Mouse (Mus musculus): ENCODE measurements at regions not wholly inside any gene's neighbourhood (a gene's known extent, or its start where the extent isn't known, plus 50 kb on each side); places are given as distances from the start of the nearest gene placed in this dataset.
"Not testable (repeated sequence)": the region's sequence is repeated elsewhere in the genome, so short reads cannot be mapped to it uniquely, and the experiment has no call there.

DNA sequence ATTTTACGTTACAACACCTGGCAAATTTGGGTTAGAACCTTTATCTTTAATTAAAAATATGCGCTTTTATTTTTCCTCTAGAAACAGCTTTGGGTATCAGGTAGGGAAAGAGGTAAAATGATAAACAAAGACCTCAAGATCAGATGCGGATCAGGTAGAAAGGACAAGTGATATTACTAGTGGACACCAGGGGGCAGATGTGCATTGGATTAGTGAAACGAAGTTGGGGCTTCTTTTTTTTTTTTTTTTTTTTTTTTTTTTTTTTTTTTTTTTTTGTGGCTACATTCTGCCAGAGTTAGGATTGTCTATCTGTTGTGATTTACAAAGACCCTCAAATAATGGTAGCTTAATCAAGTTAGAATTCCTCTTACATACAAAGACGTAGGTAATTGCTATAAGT lies 153.8 kb downstream of the Cd109 start:
- H3K4me3 ChIP-seq: no peak overlapping the region
- 38% methylated on average over 5 of the region's 5 CpGs for WGBS
- no peaks in the 10 kb centered on the region for H3K36me3 ChIP-seq
- no peaks in the 10 kb centered on the region for H3K27me3 ChIP-seq (ENCODE audit: low read depth, poor library complexity, severe bottlenecking)
- H3K9me3 ChIP-seq (replicated peaks): no peaks in the 10 kb centered on the region
- DNase-seq (ENCODE audit: low spot score): no peak
- no peaks in the 10 kb centered on the region for H3K4me1 ChIP-seq
- H3K27ac ChIP-seq (replicated peaks): no peak overlapping the region

DNA sequence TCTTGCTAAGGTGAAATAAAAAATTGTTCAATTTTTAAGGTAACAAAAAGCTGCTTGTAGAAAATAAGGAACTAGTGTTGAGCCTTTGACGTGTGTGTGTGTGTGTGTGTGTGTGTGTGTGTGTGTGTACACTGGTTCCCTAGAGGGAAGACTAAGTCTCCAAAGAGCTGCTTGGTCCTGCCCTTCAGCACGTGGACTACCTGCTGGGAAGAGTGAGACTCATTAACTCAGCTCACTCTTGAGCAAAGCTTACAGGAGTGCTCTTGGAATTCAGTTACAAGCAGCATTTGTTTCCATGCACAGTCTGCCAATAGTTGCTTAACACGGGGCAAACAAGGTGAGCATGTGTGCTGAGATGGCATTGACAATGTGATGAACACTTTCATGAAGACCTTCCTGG lies 158.6 kb downstream of the Cd109 start:
- Histone ChIP-seq H3K4me1 (no peaks in the 10 kb centered on the region), H3K27me3 (ENCODE audit: low read depth, poor library complexity, severe bottlenecking) (no peaks in the 10 kb centered on the region), H3K9me3 (replicated peaks) (no peaks in the 10 kb centered on the region), H3K27ac (replicated peaks) (no peak overlapping the region), H3K36me3 (no peaks in the 10 kb centered on the region), H3K4me3 (no peak overlapping the region)
- WGBS: 64% methylated on average over 3 of the region's 3 CpGs
- DNase-seq (ENCODE audit: low spot score): no peak

- WGBS: 14% methylated on average over 5 of the region's 5 CpGs
These were observed 160.1 kb downstream of the Cd109 start for GRCm38 (mm10) chr9:78775462-78775861.

GRCm38 (mm10) chr9:78780595-78780994 lies 165.2 kb downstream of the Cd109 start:
- Histone ChIP-seq H3K4me1 (no peaks in the 10 kb centered on the region), H3K4me3 (no peak overlapping the region), H3K9me3 (replicated peaks) (no peaks in the 10 kb centered on the region), H3K27me3 (ENCODE audit: low read depth, poor library complexity, severe bottlenecking) (no peaks in the 10 kb centered on the region), H3K36me3 (no peaks in the 10 kb centered on the region), H3K27ac (replicated peaks) (no peak overlapping the region)
- WGBS: 88% methylated on average over 4 of the region's 4 CpGs
- no peak for DNase-seq (ENCODE audit: low spot score)

More at GRCm38 (mm10) chr9:78775462-78775861, 160.1 kb downstream of the Cd109 start:
- Histone ChIP-seq H3K4me3 (no peak overlapping the region), H3K4me1 (no peaks in the 10 kb centered on the region), H3K27ac (replicated peaks) (no peak overlapping the region), H3K36me3 (no peaks in the 10 kb centered on the region), H3K27me3 (ENCODE audit: low read depth, poor library complexity, severe bottlenecking) (no peaks in the 10 kb centered on the region), H3K9me3 (replicated peaks) (no peaks in the 10 kb centered on the region)
- peak; percentile 26 for DNase-seq (ENCODE audit: low spot score)

DNA sequence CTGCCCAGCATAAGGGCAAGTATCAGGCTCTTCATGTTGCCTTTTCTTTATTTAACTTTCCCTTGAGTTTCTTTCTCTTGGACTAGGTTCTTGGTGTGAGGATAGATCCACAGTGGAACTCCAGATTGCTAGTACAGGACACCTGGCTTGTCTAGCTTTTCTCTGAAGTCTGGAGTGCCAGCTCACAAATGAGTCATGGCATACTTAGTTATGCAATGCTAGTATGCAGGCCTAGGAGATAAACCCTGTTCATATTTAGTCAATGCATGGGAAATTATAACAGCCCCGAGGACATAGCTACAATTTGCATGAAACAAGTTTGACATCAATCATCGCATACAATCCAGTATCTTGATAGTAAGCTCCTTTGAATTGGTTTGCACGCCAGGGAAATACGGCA lies 167.0 kb downstream of the Cd109 start:
- Histone ChIP-seq H3K27me3 (ENCODE audit: low read depth, poor library complexity, severe bottlenecking) (no peaks in the 10 kb centered on the region), H3K9me3 (replicated peaks) (no peaks in the 10 kb centered on the region), H3K27ac (replicated peaks) (no peak overlapping the region), H3K36me3 (no peaks in the 10 kb centered on the region), H3K4me1 (no peaks in the 10 kb centered on the region), H3K4me3 (no peak overlapping the region)
- no peak for DNase-seq (ENCODE audit: low spot score)
- 90% methylated on average over 4 of the region's 4 CpGs for WGBS

GRCm38 (mm10) chr9:78782860-78783259 lies 167.5 kb downstream of the Cd109 start:
- no peaks in the 10 kb centered on the region for H3K4me1 ChIP-seq
- WGBS: 79% methylated on average over 8 of the region's 8 CpGs

DNA sequence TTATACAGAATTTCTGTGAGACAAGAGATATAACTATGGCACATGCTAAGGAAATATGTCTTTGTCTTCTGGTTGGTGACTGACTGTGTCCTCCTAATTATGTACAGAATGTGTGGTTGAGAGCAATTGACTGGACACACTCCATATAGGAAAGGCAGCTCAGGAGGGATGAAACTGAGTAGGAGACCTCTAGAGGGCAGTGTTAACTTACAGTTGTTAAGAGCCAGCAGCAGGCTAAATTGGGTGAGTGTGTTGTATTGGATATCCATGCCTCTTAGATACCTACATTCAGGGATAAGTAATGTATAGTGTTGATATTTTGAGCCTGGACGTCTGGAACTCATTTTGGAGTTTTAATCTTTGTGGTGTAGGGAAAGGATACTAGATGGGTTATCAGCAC lies 172.5 kb downstream of the Cd109 start:
- H3K36me3 ChIP-seq: no peaks in the 10 kb centered on the region
- H3K4me3 ChIP-seq: no peak overlapping the region
- H3K4me1 ChIP-seq: no peaks in the 10 kb centered on the region
- no peaks in the 10 kb centered on the region for H3K9me3 ChIP-seq (replicated peaks)
- peak; percentile 18 for DNase-seq (ENCODE audit: low spot score)
- WGBS: 17% methylated on average over 1 of the region's 1 CpGs
- H3K27ac ChIP-seq (replicated peaks): no peak overlapping the region
- H3K27me3 ChIP-seq (ENCODE audit: low read depth, poor library complexity, severe bottlenecking): no peaks in the 10 kb centered on the region

More at GRCm38 (mm10) chr9:78782860-78783259, 167.5 kb downstream of the Cd109 start:
- Histone ChIP-seq H3K27me3 (ENCODE audit: low read depth, poor library complexity, severe bottlenecking) (no peaks in the 10 kb centered on the region), H3K36me3 (no peaks in the 10 kb centered on the region), H3K27ac (replicated peaks) (no peak overlapping the region), H3K9me3 (replicated peaks) (no peaks in the 10 kb centered on the region), H3K4me3 (no peak overlapping the region)
- DNase-seq (ENCODE audit: low spot score): no peak

- no peak overlapping the region for H3K4me3 ChIP-seq
- H3K4me1 ChIP-seq: no peaks in the 10 kb centered on the region
- no peaks in the 10 kb centered on the region for H3K27me3 ChIP-seq (ENCODE audit: low read depth, poor library complexity, severe bottlenecking)
- H3K9me3 ChIP-seq (replicated peaks): no peaks in the 10 kb centered on the region
- H3K36me3 ChIP-seq: no peaks in the 10 kb centered on the region
- no peak for DNase-seq (ENCODE audit: low spot score)
- H3K27ac ChIP-seq (replicated peaks): no peak overlapping the region
These were observed 174.4 kb downstream of the Cd109 start for GRCm38 (mm10) chr9:78789703-78790102.

- Histone ChIP-seq H3K9me3 (replicated peaks) (no peaks in the 10 kb centered on the region), H3K4me1 (no peaks in the 10 kb centered on the region), H3K36me3 (no peaks in the 10 kb centered on the region), H3K27ac (replicated peaks) (no peak overlapping the region), H3K27me3 (ENCODE audit: low read depth, poor library complexity, severe bottlenecking) (no peaks in the 10 kb centered on the region), H3K4me3 (no peak overlapping the region)
- WGBS: 86% methylated on average over 2 of the region's 2 CpGs
- no peak for DNase-seq (ENCODE audit: low spot score)
These were observed 174.8 kb downstream of the Cd109 start for GRCm38 (mm10) chr9:78790155-78790554.

GRCm38 (mm10) chr9:78795801-78796200 lies 180.5 kb downstream of the Cd109 start:
- whole genome bisulfite sequencing: 86% methylated on average over 1 of the region's 1 CpGs

GRCm38 (mm10) chr9:78817221-78817620 lies 201.9 kb downstream of the Cd109 start:
- Histone ChIP-seq H3K27ac (replicated peaks) (no peak overlapping the region), H3K4me1 (peaks cover 3% of the 10 kb centered on the region), H3K27me3 (ENCODE audit: low read depth, poor library complexity, severe bottlenecking) (peaks cover 4% of the 10 kb centered on the region; the same call in 1 of the 2 replicates), H3K9me3 (replicated peaks) (no peaks in the 10 kb centered on the region), H3K36me3 (no peaks in the 10 kb centered on the region), H3K4me3 (no peak overlapping the region)
- DNase-seq (ENCODE audit: low spot score): no peak
- 77% methylated on average over 4 of the region's 4 CpGs for WGBS

More at GRCm38 (mm10) chr9:78795801-78796200, 180.5 kb downstream of the Cd109 start:
- no peaks in the 10 kb centered on the region for H3K4me1 ChIP-seq
- H3K27ac ChIP-seq (replicated peaks): no peak overlapping the region
- H3K27me3 ChIP-seq (ENCODE audit: low read depth, poor library complexity, severe bottlenecking): no peaks in the 10 kb centered on the region
- no peaks in the 10 kb centered on the region for H3K9me3 ChIP-seq (replicated peaks)
- H3K36me3 ChIP-seq: no peaks in the 10 kb centered on the region
- DNase-seq (ENCODE audit: low spot score): no peak
- H3K4me3 ChIP-seq: no peak overlapping the region

GRCm38 (mm10) chr9:78821554-78822212 lies 206.3 kb downstream of the Cd109 start:
- H3K9me3 ChIP-seq (replicated peaks); H3K36me3 ChIP-seq; H3K27me3 ChIP-seq (ENCODE audit: low read depth, poor library complexity, severe bottlenecking); H3K4me1 ChIP-seq; H3K27ac ChIP-seq (replicated peaks): not testable (repeated sequence)
- peak; percentile 25 for DNase-seq (ENCODE audit: low spot score)
- WGBS: 12% methylated on average over 51 of the region's 52 CpGs
- H3K4me3 ChIP-seq: peak overlapping the region; percentile 47

DNA sequence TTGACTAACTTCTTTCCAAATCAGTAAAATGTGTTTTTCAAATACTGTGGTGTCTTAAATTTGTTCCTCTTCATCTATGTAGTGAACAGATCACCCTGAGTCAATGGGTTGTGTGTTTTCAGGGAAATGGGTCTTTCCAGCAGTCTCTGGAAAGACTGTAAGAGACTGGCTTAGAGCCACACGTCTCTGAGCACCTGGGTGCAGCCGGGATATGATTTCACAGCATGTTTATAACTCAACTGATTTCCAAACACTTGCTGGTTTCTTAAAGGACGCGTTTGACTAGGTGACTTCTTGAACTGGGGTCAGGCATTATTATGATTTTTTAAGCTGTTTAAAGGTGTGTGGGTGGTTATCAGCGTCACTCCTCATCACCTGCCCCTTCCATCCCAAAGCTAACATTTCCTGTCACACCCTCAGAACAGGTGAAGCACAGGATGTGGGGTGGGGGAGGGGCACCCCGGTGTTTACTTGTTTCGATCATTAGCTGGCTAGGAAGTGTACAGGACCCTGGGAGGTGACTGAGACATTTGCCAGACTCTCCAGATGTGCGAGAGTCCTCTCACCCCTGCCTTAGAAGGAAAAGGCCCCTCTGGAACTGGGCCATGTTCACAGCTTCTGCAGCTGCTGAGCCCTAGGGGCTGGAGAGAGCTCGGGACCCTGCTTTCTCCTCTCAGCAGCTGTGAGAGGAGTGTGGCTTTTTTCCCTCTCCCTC lies 229.8 kb downstream of the Cd109 start:
- no peak overlapping the region for H3K27ac ChIP-seq (replicated peaks)

More for the DNA sequence above, 229.8 kb downstream of the Cd109 start:
- no peak for DNase-seq (ENCODE audit: low spot score)
- H3K4me3 ChIP-seq: no peak overlapping the region
- H3K36me3 ChIP-seq: no peaks in the 10 kb centered on the region
- no peaks in the 10 kb centered on the region for H3K9me3 ChIP-seq (replicated peaks)
- no peaks in the 10 kb centered on the region for H3K27me3 ChIP-seq (ENCODE audit: low read depth, poor library complexity, severe bottlenecking)
- H3K4me1 ChIP-seq: peaks cover 5% of the 10 kb centered on the region
- 81% methylated on average over 9 of the region's 9 CpGs for WGBS
